Mouse (Mus musculus): ENCODE data around the gene Hsf2bp. TPM values are rescaled to one million over a fixed set of nuclear protein-coding genes. Genes with fewer than 3 reads are reported as not detected.
A peak's percentile ranks its signal among the peaks of the same experiment; 100 is the strongest.

Gene Hsf2bp
- polyA plus RNA-seq, 1 experiment from 2014 or later: 0.64 TPM

GRCm38 (mm10) chr17:31905791-31906211 lies 130.3 kb downstream of the Hsf2bp start:
- H3K27me3 ChIP-seq (replicated peaks; ENCODE audit: control insufficient read depth, insufficient read depth, low read length): no peaks in the 10 kb centered on the region; the same call in 1 of the 2 replicates
- no peak overlapping the region for H3K4me3 ChIP-seq (ENCODE audit: low read depth, low read length)
- ATAC-seq (replicated peaks; ENCODE audit: low FRiP score) (peak; percentile 37), DNase-seq (ENCODE audit: low spot score) (no peak)
- H3K9me3 ChIP-seq (ENCODE audit: control insufficient read depth, low read length): no peaks in the 10 kb centered on the region
- peaks cover 17% of the 10 kb centered on the region for H3K4me1 ChIP-seq (replicated peaks; ENCODE audit: control insufficient read depth, insufficient read depth, low read length)
- peak overlapping the region; percentile 68; the same call in 1 of the 2 replicates for H3K27ac ChIP-seq (ENCODE audit: low read depth, low read length)
- H3K9ac ChIP-seq (ENCODE audit: low read depth, low read length): no peak overlapping the region
- H3K4me2 ChIP-seq: no peak overlapping the region
- 39% methylated on average over 10 of the region's 10 CpGs for WGBS
- H3K36me3 ChIP-seq (ENCODE audit: control insufficient read depth, insufficient read depth, low read length): no peaks in the 10 kb centered on the region

DNA sequence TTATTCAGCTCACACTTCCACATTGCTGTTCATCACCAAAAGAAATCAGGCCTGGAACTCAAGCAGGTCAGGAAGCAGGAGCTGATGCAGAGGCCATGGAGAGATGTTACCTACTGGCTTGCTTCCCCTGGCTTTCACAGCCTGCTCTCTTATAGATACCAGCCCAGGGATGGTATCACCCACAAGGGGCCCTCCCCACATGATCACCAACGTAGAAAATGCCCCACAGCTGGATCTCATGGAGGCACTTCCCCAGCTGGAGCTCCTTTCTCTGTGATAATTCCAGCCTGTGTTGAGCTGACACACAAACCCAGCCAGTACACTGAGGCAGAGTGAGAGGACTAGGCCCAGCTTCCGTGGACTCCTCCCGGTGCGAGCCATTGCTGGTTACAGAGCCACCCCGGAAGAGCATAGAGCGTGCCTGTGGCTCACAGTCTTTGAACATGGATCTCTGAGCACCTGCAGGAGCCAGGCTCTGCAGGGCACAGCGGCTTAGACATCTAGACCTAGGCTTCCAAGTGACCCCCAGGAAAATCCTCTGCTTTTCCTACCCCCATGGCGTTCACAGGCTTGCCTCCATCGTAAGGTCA lies 130.9 kb downstream of the Hsf2bp start:
- Histone ChIP-seq H3K9ac (ENCODE audit: low read depth, low read length) (no peak overlapping the region), H3K27ac (ENCODE audit: low read depth, low read length) (peak overlapping the region; percentile 68), H3K27me3 (replicated peaks; ENCODE audit: control insufficient read depth, insufficient read depth, low read length) (no peaks in the 10 kb centered on the region; the same call in 1 of the 2 replicates), H3K36me3 (ENCODE audit: control insufficient read depth, insufficient read depth, low read length) (no peaks in the 10 kb centered on the region), H3K4me3 (ENCODE audit: low read depth, low read length) (no peak overlapping the region), H3K4me2 (no peak overlapping the region), H3K4me1 (replicated peaks; ENCODE audit: control insufficient read depth, insufficient read depth, low read length) (peaks cover 17% of the 10 kb centered on the region), H3K9me3 (ENCODE audit: control insufficient read depth, low read length) (no peaks in the 10 kb centered on the region)
- DNase-seq (ENCODE audit: low spot score) (no peak), ATAC-seq (replicated peaks; ENCODE audit: low FRiP score) (no peak)
- 71% methylated on average over 9 of the region's 9 CpGs for WGBS

DNA sequence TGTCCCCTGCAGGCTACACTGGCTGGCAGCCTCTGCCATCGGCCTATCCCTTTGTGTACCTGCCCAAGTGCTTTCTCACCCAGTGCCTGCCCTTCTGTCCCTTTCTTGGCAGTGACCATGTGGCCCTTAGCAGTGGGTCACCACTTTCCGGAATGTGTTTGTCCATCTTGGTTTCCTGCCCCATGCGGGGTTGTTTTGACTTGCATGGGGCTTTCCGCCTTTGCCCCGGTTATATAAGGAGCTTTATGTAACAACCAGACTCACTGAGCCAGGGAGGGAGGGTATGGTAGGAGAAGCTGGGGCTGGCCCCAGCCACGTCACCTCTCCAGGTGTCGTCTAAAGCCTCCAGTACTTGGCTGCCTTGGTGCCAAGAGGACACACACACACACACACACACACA lies 132.1 kb downstream of the Hsf2bp start:
- Histone ChIP-seq H3K36me3 (ENCODE audit: control insufficient read depth, insufficient read depth, low read length) (no peaks in the 10 kb centered on the region), H3K9ac (ENCODE audit: low read depth, low read length) (no peak overlapping the region), H3K4me3 (ENCODE audit: low read depth, low read length) (no peak overlapping the region), H3K9me3 (ENCODE audit: control insufficient read depth, low read length) (no peaks in the 10 kb centered on the region), H3K4me2 (no peak overlapping the region), H3K27me3 (replicated peaks; ENCODE audit: control insufficient read depth, insufficient read depth, low read length) (no peaks in the 10 kb centered on the region; the same call in 1 of the 2 replicates), H3K4me1 (replicated peaks; ENCODE audit: control insufficient read depth, insufficient read depth, low read length) (peaks cover 17% of the 10 kb centered on the region), H3K27ac (ENCODE audit: low read depth, low read length) (no peak overlapping the region)
- ATAC-seq (replicated peaks; ENCODE audit: low FRiP score) (no peak), DNase-seq (ENCODE audit: low spot score) (no peak)
- WGBS: 84% methylated on average over 7 of the region's 7 CpGs

GRCm38 (mm10) chr17:31902630-31903198 lies 133.4 kb downstream of the Hsf2bp start:
- H3K27ac ChIP-seq (ENCODE audit: low read depth, low read length): no peak overlapping the region; the same call in 1 of the 2 replicates
- H3K4me2 ChIP-seq: no peak overlapping the region
- no peak overlapping the region for H3K9ac ChIP-seq (ENCODE audit: low read depth, low read length)
- H3K9me3 ChIP-seq (ENCODE audit: control insufficient read depth, low read length): no peaks in the 10 kb centered on the region
- no peak for ATAC-seq (replicated peaks; ENCODE audit: low FRiP score)
- peaks cover 17% of the 10 kb centered on the region for H3K4me1 ChIP-seq (replicated peaks; ENCODE audit: control insufficient read depth, insufficient read depth, low read length)
- H3K27me3 ChIP-seq (replicated peaks; ENCODE audit: control insufficient read depth, insufficient read depth, low read length): no peaks in the 10 kb centered on the region
- H3K4me3 ChIP-seq (ENCODE audit: low read depth, low read length): no peak overlapping the region
- no peak for DNase-seq (ENCODE audit: low spot score)
- WGBS: 66% methylated on average over 3 of the region's 3 CpGs
- no peaks in the 10 kb centered on the region for H3K36me3 ChIP-seq (ENCODE audit: control insufficient read depth, insufficient read depth, low read length)

DNA sequence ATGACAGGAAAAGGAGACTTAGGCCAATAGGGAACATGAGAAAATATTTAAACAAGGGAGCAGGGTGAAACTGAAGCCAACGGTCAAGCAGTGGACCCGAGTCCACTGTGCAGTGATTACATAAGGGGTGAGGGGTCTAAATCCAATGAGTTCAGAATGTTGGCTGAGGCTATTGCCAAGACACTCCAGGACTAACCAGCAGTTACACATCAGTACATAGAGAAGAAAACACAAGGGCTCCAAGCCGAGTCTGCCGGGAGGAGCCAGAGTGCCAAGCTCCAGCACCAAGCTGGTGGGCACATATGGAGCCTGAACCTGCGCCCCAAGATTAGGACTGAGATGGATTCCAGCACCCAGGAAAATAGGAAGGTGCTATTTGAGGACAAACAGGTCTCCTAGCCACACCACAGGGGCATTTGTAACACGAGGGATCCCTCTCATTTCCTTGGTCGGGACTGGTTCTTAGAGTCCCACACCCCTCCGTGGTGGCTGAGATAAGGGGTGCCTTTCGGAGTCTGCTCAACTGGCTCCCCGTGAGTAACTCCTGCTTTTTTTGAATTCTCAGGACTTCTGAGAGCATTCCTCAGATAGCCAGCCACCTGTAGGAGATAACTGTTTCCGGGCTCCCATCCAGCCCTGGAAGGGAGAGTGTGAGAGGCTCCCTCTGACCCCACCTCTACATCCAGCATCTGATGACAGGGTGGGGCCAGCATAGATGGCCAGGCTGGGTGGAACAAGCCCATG lies 134.5 kb downstream of the Hsf2bp start:
- H3K4me1 ChIP-seq (replicated peaks; ENCODE audit: control insufficient read depth, insufficient read depth, low read length): peaks cover 17% of the 10 kb centered on the region
- peak overlapping the region; percentile 30 for H3K4me2 ChIP-seq

DNA sequence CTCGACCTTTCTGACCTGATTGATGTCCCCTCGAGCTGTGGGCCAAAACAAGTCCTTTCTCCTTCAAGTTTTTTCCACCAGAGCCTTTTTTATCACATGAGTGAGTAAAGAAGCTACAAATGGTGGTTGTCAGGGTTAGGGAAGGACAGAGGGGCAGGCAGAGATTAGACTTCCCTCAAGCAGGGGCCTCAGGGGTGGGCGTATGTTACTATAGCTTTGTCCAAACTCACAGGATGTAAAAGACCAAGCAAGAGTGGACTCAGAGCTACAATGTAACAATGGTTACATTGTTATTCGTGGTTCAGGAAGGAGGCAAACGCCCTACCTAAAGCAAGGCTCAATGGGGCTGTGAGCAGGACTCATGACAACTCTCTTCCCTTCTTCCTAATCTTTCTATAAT lies 137.2 kb downstream of the Hsf2bp start:
- DNase-seq (ENCODE audit: low spot score): no peak
- Histone ChIP-seq H3K27ac (ENCODE audit: low read depth, low read length) (no peak overlapping the region), H3K36me3 (ENCODE audit: control insufficient read depth, insufficient read depth, low read length) (no peaks in the 10 kb centered on the region), H3K4me1 (replicated peaks; ENCODE audit: control insufficient read depth, insufficient read depth, low read length) (peaks cover 17% of the 10 kb centered on the region), H3K4me3 (ENCODE audit: low read depth, low read length) (no peak overlapping the region), H3K9me3 (ENCODE audit: control insufficient read depth, low read length) (no peaks in the 10 kb centered on the region), H3K9ac (ENCODE audit: low read depth, low read length) (no peak overlapping the region), H3K4me2 (no peak overlapping the region), H3K27me3 (replicated peaks; ENCODE audit: control insufficient read depth, insufficient read depth, low read length) (no peaks in the 10 kb centered on the region; the same call in 1 of the 2 replicates)
- 47% methylated on average over 5 of the region's 5 CpGs for WGBS
- ATAC-seq (replicated peaks; ENCODE audit: low FRiP score): no peak

More for the DNA sequence above, 134.5 kb downstream of the Hsf2bp start:
- DNase-seq (ENCODE audit: low spot score) (no peak), ATAC-seq (replicated peaks; ENCODE audit: low FRiP score) (no peak)
- H3K9ac ChIP-seq (ENCODE audit: low read depth, low read length): no peak overlapping the region
- H3K4me3 ChIP-seq (ENCODE audit: low read depth, low read length): no peak overlapping the region
- 36% methylated on average over 11 of the region's 11 CpGs for WGBS
- peak overlapping the region; percentile 35; the same call in 1 of the 2 replicates for H3K27ac ChIP-seq (ENCODE audit: low read depth, low read length)
- no peaks in the 10 kb centered on the region for H3K9me3 ChIP-seq (ENCODE audit: control insufficient read depth, low read length)
- no peaks in the 10 kb centered on the region for H3K36me3 ChIP-seq (ENCODE audit: control insufficient read depth, insufficient read depth, low read length)
- no peaks in the 10 kb centered on the region for H3K27me3 ChIP-seq (replicated peaks; ENCODE audit: control insufficient read depth, insufficient read depth, low read length)

- no peaks in the 10 kb centered on the region; the same call in 1 of the 2 replicates for H3K27me3 ChIP-seq (replicated peaks; ENCODE audit: control insufficient read depth, insufficient read depth, low read length)
- DNase-seq (ENCODE audit: low spot score): no peak
- no peaks in the 10 kb centered on the region for H3K9me3 ChIP-seq (ENCODE audit: control insufficient read depth, low read length)
- H3K4me3 ChIP-seq (ENCODE audit: low read depth, low read length): no peak overlapping the region
- H3K9ac ChIP-seq (ENCODE audit: low read depth, low read length): no peak overlapping the region
- no peak overlapping the region for H3K27ac ChIP-seq (ENCODE audit: low read depth, low read length)
- H3K4me1 ChIP-seq (replicated peaks; ENCODE audit: control insufficient read depth, insufficient read depth, low read length): peaks cover 18% of the 10 kb centered on the region
- no peaks in the 10 kb centered on the region for H3K36me3 ChIP-seq (ENCODE audit: control insufficient read depth, insufficient read depth, low read length)
- WGBS: 78% methylated on average over 4 of the region's 4 CpGs
- no peak overlapping the region for H3K4me2 ChIP-seq
- ATAC-seq (replicated peaks; ENCODE audit: low FRiP score): no peak
These were observed 138.9 kb downstream of the Hsf2bp start for GRCm38 (mm10) chr17:31897186-31897793.

DNA sequence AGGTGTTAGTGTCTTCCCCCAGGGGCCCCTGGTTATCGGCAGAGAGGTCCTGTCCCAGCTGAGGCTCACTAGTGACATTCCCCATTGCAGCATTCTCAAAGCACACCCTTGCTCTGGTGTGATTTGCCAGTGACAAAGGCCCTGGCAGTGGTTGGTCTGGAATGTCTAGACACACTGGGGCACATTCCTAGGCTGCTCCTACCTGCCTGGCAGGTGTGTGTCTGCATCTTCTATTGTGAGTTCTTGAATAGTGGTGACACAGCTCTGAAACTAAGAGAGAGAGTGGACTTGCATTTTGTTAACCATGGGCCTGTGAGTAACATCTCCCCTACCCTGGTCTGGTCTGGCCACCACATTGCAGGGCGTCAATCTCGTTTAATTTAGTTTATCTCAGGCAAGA lies 139.4 kb downstream of the Hsf2bp start:
- Histone ChIP-seq H3K27me3 (replicated peaks; ENCODE audit: control insufficient read depth, insufficient read depth, low read length) (no peaks in the 10 kb centered on the region; the same call in 1 of the 2 replicates), H3K4me1 (replicated peaks; ENCODE audit: control insufficient read depth, insufficient read depth, low read length) (peaks cover 13% of the 10 kb centered on the region), H3K4me3 (ENCODE audit: low read depth, low read length) (no peak overlapping the region), H3K27ac (ENCODE audit: low read depth, low read length) (no peak overlapping the region), H3K4me2 (no peak overlapping the region), H3K36me3 (ENCODE audit: control insufficient read depth, insufficient read depth, low read length) (no peaks in the 10 kb centered on the region), H3K9me3 (ENCODE audit: control insufficient read depth, low read length) (no peaks in the 10 kb centered on the region), H3K9ac (ENCODE audit: low read depth, low read length) (no peak overlapping the region)
- WGBS: 52% methylated on average over 3 of the region's 3 CpGs
- ATAC-seq (replicated peaks; ENCODE audit: low FRiP score): no peak
- no peak for DNase-seq (ENCODE audit: low spot score)
